Mouse (Mus musculus): Measurements from ENCODE around the gene Olfr844. TPM values are rescaled to one million over a fixed set of nuclear protein-coding genes. Genes with fewer than 3 reads are reported as not detected.

The Olfr844 gene
- not detected in 2 replicates for polyA plus RNA-seq (2012; rRNA removed)

- DNase-seq: no peak
These were observed at the start of gene Olfr844 for GRCm38 (mm10) chr9:19316047-19316446. TSS of gene Olfr844 (plus strand) at chr9:19316347.

GRCm38 (mm10) chr9:19336157-19336556, 20.0 kb downstream of the Olfr844 start, which contains the start of gene Olfr845:
TSS of gene Olfr845 (plus strand) at chr9:19336457.
- 62% methylated on average over 1 of the region's 1 CpGs for WGBS
- DNase-seq: no peak
- no peak for TF ChIP-seq CTCF (IDR thresholded peaks at IDR 0.05; ENCODE audit: borderline replicate concordance, insufficient read depth, low read depth, low read length)
- TF ChIP-seq POLR2A (IDR thresholded peaks at IDR 0.05; ENCODE audit: borderline replicate concordance, insufficient read depth, low read length): no peak
- Histone ChIP-seq H3K27ac (ENCODE audit: insufficient read depth, low read length) (no peak within 1 kb of the TSS), H3K4me3 (replicated peaks; ENCODE audit: insufficient read depth, low read depth, low read length) (no peak within 1 kb of the TSS), H3K27me3 (ENCODE audit: control insufficient read depth, insufficient read depth, low read length) (no peaks in the 10 kb centered on the region), H3K4me1 (ENCODE audit: control insufficient read depth, insufficient read depth, low read length) (no peaks in the 10 kb centered on the region)

More at GRCm38 (mm10) chr9:19316047-19316446, at the start of gene Olfr844:
- Histone ChIP-seq H3K4me3 (replicated peaks; ENCODE audit: insufficient read depth, low read depth, low read length) (no peak within 1 kb of the TSS), H3K4me1 (ENCODE audit: control insufficient read depth, insufficient read depth, low read length) (no peaks in the 10 kb centered on the region), H3K27ac (ENCODE audit: insufficient read depth, low read length) (no peak within 1 kb of the TSS), H3K27me3 (ENCODE audit: control insufficient read depth, insufficient read depth, low read length) (no peaks in the 10 kb centered on the region)
- no peak for TF ChIP-seq POLR2A (IDR thresholded peaks at IDR 0.05; ENCODE audit: borderline replicate concordance, insufficient read depth, low read length)
- no peak for TF ChIP-seq CTCF (IDR thresholded peaks at IDR 0.05; ENCODE audit: borderline replicate concordance, insufficient read depth, low read depth, low read length)

- Histone ChIP-seq H3K4me1 (ENCODE audit: control insufficient read depth, insufficient read depth, low read length) (no peaks in the 10 kb centered on the region), H3K4me3 (replicated peaks; ENCODE audit: insufficient read depth, low read depth, low read length) (no peak within 1 kb of the TSS), H3K27me3 (ENCODE audit: control insufficient read depth, insufficient read depth, low read length) (no peaks in the 10 kb centered on the region), H3K27ac (ENCODE audit: insufficient read depth, low read length) (no peak within 1 kb of the TSS)
- WGBS: 36% methylated on average over 1 of the region's 1 CpGs
- TF ChIP-seq POLR2A (IDR thresholded peaks at IDR 0.05; ENCODE audit: borderline replicate concordance, insufficient read depth, low read length) (no peak), CTCF (IDR thresholded peaks at IDR 0.05; ENCODE audit: borderline replicate concordance, insufficient read depth, low read depth, low read length) (no peak)
- no peak for DNase-seq
These were observed 47.8 kb downstream of the Olfr844 start, which contains the start of gene Olfr846 for GRCm38 (mm10) chr9:19363905-19364304. TSS of gene Olfr846 (minus strand) at chr9:19364005.

Other genes with a start within 250 kb of the Olfr844 start
- gene Olfr836, start 196.0 kb upstream of the Olfr844 start, polyA plus RNA-seq (2012; rRNA removed): not detected in 2 replicates
- gene Olfr837, start 180.0 kb upstream of the Olfr844 start, polyA plus RNA-seq (2012; rRNA removed): not detected in 2 replicates
- gene Olfr839-ps1, start 139.0 kb upstream of the Olfr844 start, polyA plus RNA-seq (2012; rRNA removed): not detected in 2 replicates
- gene Olfr843, start 64.4 kb upstream of the Olfr844 start, polyA plus RNA-seq (2012; rRNA removed): not detected in 2 replicates
- gene Olfr845, start 20.1 kb downstream of the Olfr844 start, polyA plus RNA-seq (2012; rRNA removed): not detected in 2 replicates
- not detected in 2 replicates for gene Olfr846, start 47.7 kb downstream of the Olfr844 start, polyA plus RNA-seq (2012; rRNA removed)
- gene Olfr847, start 62.3 kb downstream of the Olfr844 start, polyA plus RNA-seq (2012; rRNA removed): not detected in 2 replicates
- gene Olfr849, start 123.9 kb downstream of the Olfr844 start, polyA plus RNA-seq (2012; rRNA removed): not detected in 2 replicates
- not detected in 2 replicates for gene Olfr850, start 161.9 kb downstream of the Olfr844 start, polyA plus RNA-seq (2012; rRNA removed)
- not detected in 2 replicates for gene Olfr851, start 176.9 kb downstream of the Olfr844 start, polyA plus RNA-seq (2012; rRNA removed)
- gene Olfr853, start 224.7 kb downstream of the Olfr844 start, polyA plus RNA-seq (2012; rRNA removed): not detected in 2 replicates